Mouse (Mus musculus): ENCODE measurements around the gene Wwox.

DNA sequence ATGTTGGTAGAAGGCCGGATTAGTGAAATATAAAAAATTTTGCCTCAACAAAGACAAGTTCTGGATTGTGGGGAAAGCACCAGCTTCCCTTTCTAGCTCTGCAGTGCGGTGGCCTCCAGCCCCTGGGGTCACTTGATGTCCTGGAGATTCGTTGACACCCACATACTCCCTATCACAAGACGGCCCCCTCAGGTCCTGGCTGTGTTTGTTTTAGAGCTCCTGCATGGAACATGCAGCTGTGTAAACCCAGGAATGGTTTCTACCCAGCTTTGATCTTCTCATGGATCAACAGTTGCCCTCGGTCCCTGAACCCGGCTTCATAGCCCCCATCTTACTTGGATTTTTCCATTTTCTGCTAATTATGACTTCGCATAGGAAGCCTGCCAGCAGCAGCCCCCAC is 171.6 kb downstream of the Wwox start:
- TF ChIP-seq GABPA (IDR thresholded peaks at IDR 0.05; ENCODE audit: insufficient replicate concordance, low read depth, low read length), result no peak
- TF ChIP-seq ELF1 (IDR thresholded peaks at IDR 0.05; ENCODE audit: low read depth, low read length), result no peak
- no peak for TF ChIP-seq USF1 (IDR thresholded peaks at IDR 0.05; ENCODE audit: low read depth, low read length)
- no peak for TF ChIP-seq POLR2A (IDR thresholded peaks at IDR 0.05; ENCODE audit: low read depth, low read length)
